Mouse (Mus musculus): ENCODE measurements around the gene Parp12. TPM values are rescaled to one million over a fixed set of nuclear protein-coding genes. Genes with fewer than 3 reads are reported as not detected.

The Parp12 gene
- polyA plus RNA-seq, 1 experiment from 2014 or later = 13.5 TPM

DNA sequence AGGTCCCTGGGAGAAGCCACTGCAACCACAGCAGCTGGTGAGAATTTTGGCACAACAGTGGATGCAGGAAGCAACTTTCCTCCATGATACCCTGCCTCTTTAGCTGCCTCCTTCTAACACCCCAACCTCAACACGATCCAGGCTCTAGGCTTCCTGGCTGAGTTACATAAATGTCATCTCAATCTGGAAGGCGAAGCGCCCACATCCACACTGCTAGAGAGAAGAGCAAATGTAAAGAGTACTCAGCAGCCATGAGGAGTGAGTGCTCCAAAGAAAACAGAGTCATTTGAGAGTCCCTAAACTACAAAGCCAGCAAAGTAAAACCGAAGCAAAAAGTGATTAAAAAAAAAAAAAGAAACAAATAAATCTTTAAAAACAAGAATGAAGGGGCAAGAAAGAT is 13.5 kb downstream of the Parp12 start:
- H3K4me2 ChIP-seq (ENCODE audit: low read length) = no peak overlapping the region

DNA sequence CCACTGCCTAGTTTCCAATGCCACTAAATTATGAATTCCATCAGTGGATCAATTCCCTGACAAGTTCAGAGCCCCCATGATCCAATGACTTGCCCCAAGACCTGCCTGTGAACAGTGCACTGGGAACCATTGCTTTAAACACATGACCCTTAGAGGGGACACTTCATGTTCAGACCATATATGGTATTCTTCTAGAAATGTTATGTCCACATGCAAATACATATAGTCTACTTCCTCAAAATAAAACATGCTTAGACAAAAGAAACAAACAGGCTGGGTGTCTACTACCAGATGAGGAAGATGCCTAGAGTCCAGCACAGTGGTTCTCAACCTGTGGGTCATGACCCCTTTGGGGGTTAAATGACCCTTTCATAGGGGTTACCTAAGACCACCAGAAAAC is 41.7 kb downstream of the Parp12 start:
- Histone ChIP-seq H3K27ac (no peak overlapping the region), H3K4me1 (replicated peaks; ENCODE audit: insufficient read depth, low read length) (peaks cover 5% of the 10 kb centered on the region; the same call in 1 of the 2 replicates), H3K4me2 (ENCODE audit: low read length) (no peak overlapping the region), H3K27me3 (ENCODE audit: insufficient read depth, low read length) (no peaks in the 10 kb centered on the region), H3K9ac (ENCODE audit: low read depth, low read length) (no peak overlapping the region), H3K9me3 (replicated peaks; ENCODE audit: low read length) (no peaks in the 10 kb centered on the region), H3K36me3 (ENCODE audit: insufficient read depth, low read length) (no peaks in the 10 kb centered on the region), H3K4me3 (replicated peaks; ENCODE audit: low read depth, low read length) (no peak overlapping the region)
- DNase-seq (ENCODE audit: low spot score) (no peak), ATAC-seq (replicated peaks; ENCODE audit: low FRiP score, low read depth) (no peak)
- TF ChIP-seq CTCF (IDR thresholded peaks at IDR 0.05; ENCODE audit: low read depth) = no peak

More for the DNA sequence above, 13.5 kb downstream of the Parp12 start:
- H3K27me3 ChIP-seq (ENCODE audit: insufficient read depth, low read length) = no peaks in the 10 kb centered on the region
- H3K9me3 ChIP-seq (replicated peaks; ENCODE audit: low read length) = no peaks in the 10 kb centered on the region
- no peak overlapping the region for H3K27ac ChIP-seq
- H3K4me1 ChIP-seq (replicated peaks; ENCODE audit: insufficient read depth, low read length) = no peaks in the 10 kb centered on the region
- H3K36me3 ChIP-seq (ENCODE audit: insufficient read depth, low read length) = peaks cover 11% of the 10 kb centered on the region; the same call in 1 of the 2 replicates
- no peak for ATAC-seq (replicated peaks; ENCODE audit: low FRiP score, low read depth)
- 68% methylated on average over 4 of the region's 4 CpGs for WGBS
- DNase-seq (ENCODE audit: low spot score) = no peak
- H3K9ac ChIP-seq (ENCODE audit: low read depth, low read length) = no peak overlapping the region
- TF ChIP-seq CTCF (IDR thresholded peaks at IDR 0.05; ENCODE audit: low read depth) = no peak
- no peak overlapping the region for H3K4me3 ChIP-seq (replicated peaks; ENCODE audit: low read depth, low read length)

DNA sequence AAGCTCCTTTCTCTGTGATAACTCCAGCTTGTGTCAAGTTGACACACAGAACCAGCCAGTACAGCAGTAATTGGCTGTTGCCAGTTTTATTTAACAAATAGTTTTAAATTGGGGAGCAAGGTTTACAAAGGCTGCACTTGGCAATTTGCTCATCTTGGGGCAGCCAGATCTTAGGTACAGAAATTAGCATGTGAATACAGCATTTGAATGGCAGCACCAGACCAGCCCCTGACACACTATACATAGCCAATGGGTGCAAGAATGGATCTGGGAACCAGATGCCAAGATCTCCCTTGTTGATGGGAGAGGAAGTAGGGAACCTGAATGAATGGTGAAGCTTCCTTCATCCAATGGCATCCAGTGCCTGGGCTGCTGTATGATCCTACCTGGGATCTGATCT is 44.0 kb downstream of the Parp12 start:
- Histone ChIP-seq H3K4me2 (ENCODE audit: low read length) (no peak overlapping the region), H3K27me3 (ENCODE audit: insufficient read depth, low read length) (no peaks in the 10 kb centered on the region), H3K27ac (no peak overlapping the region), H3K9ac (ENCODE audit: low read depth, low read length) (no peak overlapping the region), H3K9me3 (replicated peaks; ENCODE audit: low read length) (no peaks in the 10 kb centered on the region), H3K36me3 (ENCODE audit: insufficient read depth, low read length) (no peaks in the 10 kb centered on the region), H3K4me1 (replicated peaks; ENCODE audit: insufficient read depth, low read length) (peaks cover 5% of the 10 kb centered on the region; the same call in 1 of the 2 replicates), H3K4me3 (replicated peaks; ENCODE audit: low read depth, low read length) (no peak overlapping the region)
- no peak for TF ChIP-seq CTCF (IDR thresholded peaks at IDR 0.05; ENCODE audit: low read depth)
- no peak for DNase-seq (ENCODE audit: low spot score)
- ATAC-seq (replicated peaks; ENCODE audit: low FRiP score, low read depth) = no peak

DNA sequence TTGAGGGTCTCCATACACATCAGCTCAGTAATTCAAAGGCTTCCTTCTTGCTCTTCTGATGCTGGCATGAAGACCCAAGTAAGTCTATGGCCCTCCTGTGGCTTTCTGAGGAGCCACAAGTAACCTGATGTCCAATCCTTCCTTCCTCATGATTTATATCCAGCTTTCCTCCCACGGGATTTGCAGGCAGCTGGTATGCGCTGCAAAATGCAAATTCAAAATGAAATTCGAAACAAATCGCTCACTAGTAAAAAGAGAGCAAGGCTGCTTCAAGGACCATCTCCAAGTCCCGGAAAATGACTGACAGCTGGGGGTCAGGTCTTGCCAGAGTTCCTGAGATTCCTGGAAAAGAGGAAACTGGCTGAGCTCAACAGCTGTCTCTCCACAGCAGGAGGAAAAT is 45.5 kb downstream of the Parp12 start:
- Histone ChIP-seq H3K27me3 (ENCODE audit: insufficient read depth, low read length) (no peaks in the 10 kb centered on the region), H3K4me1 (replicated peaks; ENCODE audit: insufficient read depth, low read length) (peaks cover 5% of the 10 kb centered on the region; the same call in 1 of the 2 replicates), H3K27ac (no peak overlapping the region), H3K36me3 (ENCODE audit: insufficient read depth, low read length) (no peaks in the 10 kb centered on the region), H3K9ac (ENCODE audit: low read depth, low read length) (no peak overlapping the region), H3K9me3 (replicated peaks; ENCODE audit: low read length) (no peaks in the 10 kb centered on the region), H3K4me3 (replicated peaks; ENCODE audit: low read depth, low read length) (no peak overlapping the region), H3K4me2 (ENCODE audit: low read length) (no peak overlapping the region)
- 9% methylated on average over 5 of the region's 5 CpGs for WGBS
- ATAC-seq (replicated peaks; ENCODE audit: low FRiP score, low read depth) (no peak), DNase-seq (ENCODE audit: low spot score) (peak; percentile 69)
- TF ChIP-seq CTCF (IDR thresholded peaks at IDR 0.05; ENCODE audit: low read depth) = peak; percentile 32; the same call in 1 of the 2 replicates

DNA sequence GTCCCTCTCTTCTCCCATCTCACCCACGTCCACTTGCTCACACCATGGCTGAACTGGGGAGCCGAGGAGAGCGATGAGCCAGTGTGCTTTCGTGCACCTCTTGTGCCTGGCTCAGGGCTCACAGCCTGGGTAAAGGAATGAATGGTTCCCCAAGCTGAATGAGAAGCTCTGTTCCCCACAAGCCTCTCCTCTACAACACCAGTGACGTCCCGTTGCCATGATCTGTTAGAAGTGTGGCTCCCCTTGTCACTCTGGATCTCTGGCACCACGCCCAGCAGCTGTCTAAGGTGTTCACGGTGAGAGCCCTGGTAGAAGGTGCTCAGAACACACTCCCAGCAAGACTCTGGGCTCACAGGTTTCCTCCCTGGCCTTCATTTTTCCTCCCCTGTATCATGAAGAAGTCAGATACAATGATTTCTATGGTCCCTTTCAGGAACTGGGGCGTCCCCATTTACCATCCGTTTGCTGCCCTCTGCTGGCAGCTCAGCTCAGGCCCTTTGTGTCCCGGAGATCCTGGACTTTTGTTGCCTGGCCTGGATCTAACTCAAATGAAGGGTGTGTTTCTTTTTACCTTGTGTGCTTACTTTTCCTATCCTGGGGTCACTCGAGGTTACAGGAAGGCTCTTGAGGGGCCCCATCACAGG is 51.1 kb downstream of the Parp12 start:
- Histone ChIP-seq H3K36me3 (ENCODE audit: insufficient read depth, low read length) (no peaks in the 10 kb centered on the region), H3K4me1 (replicated peaks; ENCODE audit: insufficient read depth, low read length) (no peaks in the 10 kb centered on the region), H3K4me2 (ENCODE audit: low read length) (no peak overlapping the region), H3K4me3 (replicated peaks; ENCODE audit: low read depth, low read length) (no peak overlapping the region), H3K9me3 (replicated peaks; ENCODE audit: low read length) (no peaks in the 10 kb centered on the region), H3K27ac (no peak overlapping the region), H3K9ac (ENCODE audit: low read depth, low read length) (no peak overlapping the region), H3K27me3 (ENCODE audit: insufficient read depth, low read length) (no peaks in the 10 kb centered on the region)
- 44% methylated on average over 12 of the region's 12 CpGs for WGBS
- TF ChIP-seq CTCF (IDR thresholded peaks at IDR 0.05; ENCODE audit: low read depth) = peak; percentile 93
- DNase-seq (ENCODE audit: low spot score) = peak; percentile 92
- ATAC-seq (replicated peaks; ENCODE audit: low FRiP score, low read depth) = peak; percentile 30; the same call in 1 of the 2 replicates

DNA sequence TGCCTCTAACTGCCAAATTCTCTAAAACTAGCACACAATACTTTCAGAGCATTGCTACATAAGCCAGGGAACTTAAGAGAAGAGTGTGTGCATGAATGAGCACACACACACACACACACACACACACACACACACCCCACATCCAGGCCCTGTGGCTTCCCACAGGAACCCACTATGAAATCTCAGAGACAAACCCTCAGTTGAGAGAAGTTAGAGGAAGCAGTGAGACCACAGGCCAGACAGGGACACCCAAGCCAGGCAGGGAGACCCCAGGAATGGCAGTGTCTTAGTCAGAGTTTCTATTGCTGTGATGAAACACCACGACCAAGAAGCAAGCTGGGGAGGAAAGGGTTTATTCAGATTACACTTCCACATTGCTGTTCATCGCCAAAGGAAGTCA is 54.6 kb downstream of the Parp12 start:
- ATAC-seq (replicated peaks; ENCODE audit: low FRiP score, low read depth) (no peak), DNase-seq (ENCODE audit: low spot score) (no peak)
- no peak for TF ChIP-seq CTCF (IDR thresholded peaks at IDR 0.05; ENCODE audit: low read depth)
- H3K4me2 ChIP-seq (ENCODE audit: low read length) = no peak overlapping the region
- no peaks in the 10 kb centered on the region for H3K4me1 ChIP-seq (replicated peaks; ENCODE audit: insufficient read depth, low read length)
- 60% methylated on average over 2 of the region's 2 CpGs for WGBS
- no peaks in the 10 kb centered on the region for H3K27me3 ChIP-seq (ENCODE audit: insufficient read depth, low read length)
- H3K4me3 ChIP-seq (replicated peaks; ENCODE audit: low read depth, low read length) = no peak overlapping the region
- H3K9me3 ChIP-seq (replicated peaks; ENCODE audit: low read length) = no peaks in the 10 kb centered on the region
- no peak overlapping the region for H3K9ac ChIP-seq (ENCODE audit: low read depth, low read length)
- H3K27ac ChIP-seq = no peak overlapping the region
- H3K36me3 ChIP-seq (ENCODE audit: insufficient read depth, low read length) = no peaks in the 10 kb centered on the region

DNA sequence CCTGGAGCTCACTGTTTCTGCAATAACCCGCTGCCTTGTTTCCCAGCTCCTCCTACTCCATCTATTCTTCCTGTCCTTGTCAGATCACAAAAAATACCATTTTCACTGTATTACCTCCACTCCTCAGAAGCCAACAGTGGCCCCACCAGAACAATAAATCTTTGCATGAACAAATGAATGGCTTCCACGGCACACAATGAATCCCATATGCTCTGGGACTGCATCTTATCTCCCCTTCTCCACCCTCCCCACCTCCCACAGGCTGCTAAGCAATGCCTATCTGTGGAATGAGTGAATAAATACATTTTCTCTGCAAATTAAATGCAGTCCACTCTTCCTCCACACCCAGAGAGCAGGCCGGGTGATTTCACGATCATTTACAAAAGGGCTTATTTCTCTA is 57.0 kb downstream of the Parp12 start:
- Histone ChIP-seq H3K27me3 (ENCODE audit: insufficient read depth, low read length) (no peaks in the 10 kb centered on the region), H3K9ac (ENCODE audit: low read depth, low read length) (no peak overlapping the region), H3K27ac (no peak overlapping the region), H3K36me3 (ENCODE audit: insufficient read depth, low read length) (no peaks in the 10 kb centered on the region), H3K4me3 (replicated peaks; ENCODE audit: low read depth, low read length) (no peak overlapping the region), H3K4me2 (ENCODE audit: low read length) (no peak overlapping the region), H3K9me3 (replicated peaks; ENCODE audit: low read length) (no peaks in the 10 kb centered on the region), H3K4me1 (replicated peaks; ENCODE audit: insufficient read depth, low read length) (no peaks in the 10 kb centered on the region)
- WGBS = 48% methylated on average over 4 of the region's 4 CpGs
- no peak for DNase-seq (ENCODE audit: low spot score)
- no peak for ATAC-seq (replicated peaks; ENCODE audit: low FRiP score, low read depth)
- no peak for TF ChIP-seq CTCF (IDR thresholded peaks at IDR 0.05; ENCODE audit: low read depth)

All from kidney, postnatal 0 days (tissue).